Mouse (Mus musculus) CH12.LX (cell line): ENCODE results near the gene Sod3. TPM values are rescaled to one million over a fixed set of nuclear protein-coding genes. Genes with fewer than 3 reads are reported as not detected.

Experiments used
- DNase-seq: peaks from one replicate; pipeline ENCODE4 v3.0.0-alpha.2; 2013; ENCODE audit errors: extremely low read depth
- H3K27ac ChIP-seq: 2 replicates; pipeline ENCODE4 v1.5.1; 2012; ENCODE audit warnings: low read depth, mild to moderate bottlenecking, control low read depth, moderate library complexity; ENCODE audit not compliant: insufficient read depth
- H3K27me3 ChIP-seq: replicated peaks from 2 replicates; pipeline ENCODE3; 2012; ENCODE audit warnings: inconsistent platforms
- H3K36me3 ChIP-seq, 2 experiments: replicated peaks in 1 of 2; 2 replicates each; pipeline versions ENCODE3 to v1.6.1; 2012; ENCODE audit warnings: inconsistent platforms in 1 of 2, low read length in 1 of 2, mild to moderate bottlenecking in 1 of 2, mixed read lengths in 1 of 2, moderate library complexity in 1 of 2; ENCODE audit not compliant: control insufficient read depth in 1 of 2, insufficient read depth in 1 of 2
- H3K4me1 ChIP-seq, 2 experiments: 2 replicates each; pipeline ENCODE4 v1.6.1; 2012; ENCODE audit warnings: inconsistent platforms in 1 of 2, moderate library complexity in 1 of 2; ENCODE audit not compliant: insufficient read depth in 2 of 2, control insufficient read depth in 1 of 2
- H3K4me2 ChIP-seq: 2 replicates; pipeline ENCODE4 v1.6.1; 2012; ENCODE audit warnings: low read depth, mild to moderate bottlenecking, control low read depth; ENCODE audit not compliant: poor library complexity, insufficient read depth, severe bottlenecking
- H3K4me3 ChIP-seq, 3 experiments: fragments of 150-350 bp in 1 of 3; sonication (generic) in 1 of 3; replicated peaks in 1 of 3; 2 replicates each; pipeline versions ENCODE3 to v1.5.1; 2011 to 2012; ENCODE audit warnings: low read depth in 2 of 3, low read length in 2 of 3, mild to moderate bottlenecking in 2 of 3, moderate library complexity in 2 of 3, control low read depth in 1 of 3, improper control_type of control experiment in 1 of 3, inconsistent platforms in 1 of 3, mixed read lengths in 1 of 3; ENCODE audit not compliant: poor library complexity in 1 of 3
- H3K79me2 ChIP-seq: replicated peaks from 2 replicates; pipeline ENCODE4 v1.6.1; 2012; ENCODE audit warnings: mild to moderate bottlenecking, moderate library complexity; ENCODE audit not compliant: control insufficient read depth, poor library complexity, insufficient read depth, severe bottlenecking; ENCODE audit errors: extremely low read depth
- H3K9ac ChIP-seq: 2 replicates; pipeline ENCODE4 v1.6.1; 2012; ENCODE audit warnings: low read depth, mild to moderate bottlenecking, control low read depth, moderate library complexity; ENCODE audit not compliant: insufficient read depth
- H3K9me3 ChIP-seq: replicated peaks from 2 replicates; pipeline ENCODE3; 2012; ENCODE audit warnings: low read length, inconsistent platforms, mixed read lengths
- BHLHE40 ChIP-seq: IDR thresholded peaks from 2 replicates; pipeline ENCODE4 v1.6.1; 2011; ENCODE audit warnings: mild to moderate bottlenecking, low read depth, low read length, improper control_type of control experiment
- CHD1 ChIP-seq: IDR thresholded peaks from 2 replicates; pipeline ENCODE4 v1.6.1; 2012; ENCODE audit warnings: low read depth, low read length, improper control_type of control experiment, inconsistent platforms
- CTCF ChIP-seq, 2 experiments: IDR thresholded peaks in 1 of 2; conservative IDR thresholded peaks in 1 of 2; 2 replicates each; pipeline ENCODE4 v1.5.1; 2011 to 2012; ENCODE audit warnings: low read depth in 2 of 2, low read length in 2 of 2, improper control_type of control experiment in 1 of 2, inconsistent platforms in 1 of 2, mild to moderate bottlenecking in 1 of 2, moderate library complexity in 1 of 2
- ELF1 ChIP-seq: IDR thresholded peaks from 2 replicates; pipeline ENCODE4 v1.6.1; 2014; ENCODE audit warnings: low read depth, mild to moderate bottlenecking, inconsistent platforms, low read length, improper control_type of control experiment
- EP300 ChIP-seq: IDR thresholded peaks from 2 replicates; pipeline ENCODE4 v1.6.1; 2011; ENCODE audit warnings: low read length, improper control_type of control experiment
- JUN ChIP-seq: IDR thresholded peaks from 2 replicates; pipeline ENCODE4 v1.6.1; 2011; ENCODE audit warnings: low read depth, mild to moderate bottlenecking, low read length, improper control_type of control experiment, moderate library complexity; ENCODE audit not compliant: insufficient read depth
- MAFK ChIP-seq: IDR thresholded peaks from 2 replicates; pipeline ENCODE4 v1.6.1; 2011; ENCODE audit warnings: low read length, improper control_type of control experiment; ENCODE audit not compliant: insufficient replicate concordance
- MAX ChIP-seq: IDR thresholded peaks from 2 replicates; pipeline ENCODE4 v1.6.1; 2011; ENCODE audit warnings: low read length, improper control_type of control experiment
- MAZ ChIP-seq: IDR thresholded peaks from 2 replicates; pipeline ENCODE4 v1.6.1; 2012; ENCODE audit warnings: low read depth, mild to moderate bottlenecking, inconsistent platforms, low read length, improper control_type of control experiment, moderate library complexity
- NRF1 ChIP-seq: IDR thresholded peaks from 2 replicates; pipeline ENCODE4 v1.6.1; 2014; ENCODE audit warnings: low read depth, mild to moderate bottlenecking, inconsistent platforms, low read length, improper control_type of control experiment, moderate library complexity
- PAX5 ChIP-seq: IDR thresholded peaks from 2 replicates; pipeline ENCODE4 v1.6.1; 2012; ENCODE audit warnings: low read length, inconsistent platforms, mixed read lengths
- POLR2A ChIP-seq: IDR thresholded peaks from 2 replicates; pipeline ENCODE4 v1.6.1; 2011; ENCODE audit warnings: low read depth, mild to moderate bottlenecking, improper control_type of control experiment, low read length
- POLR2AphosphoS2 ChIP-seq: IDR thresholded peaks from 2 replicates; pipeline ENCODE4 v1.6.1; 2011; ENCODE audit warnings: low read depth, low read length, improper control_type of control experiment
- SIN3A ChIP-seq: IDR thresholded peaks from 2 replicates; pipeline ENCODE4 v1.6.1; 2012; ENCODE audit warnings: low read length, improper control_type of control experiment, inconsistent platforms
- SMC3 ChIP-seq: IDR thresholded peaks from 2 replicates; pipeline ENCODE4 v1.6.1; 2011; ENCODE audit warnings: low read depth, low read length, improper control_type of control experiment
- TBP ChIP-seq: conservative IDR thresholded peaks from 2 replicates; pipeline ENCODE4 v1.6.1; 2011; ENCODE audit warnings: low read depth, low read length, improper control_type of control experiment
- TCF12 ChIP-seq: IDR thresholded peaks from 2 replicates; pipeline ENCODE4 v1.6.1; 2014; ENCODE audit warnings: low read depth, mild to moderate bottlenecking, inconsistent platforms, low read length, improper control_type of control experiment
- UBTF ChIP-seq: IDR thresholded peaks from 2 replicates; pipeline ENCODE4 v1.6.1; 2012; ENCODE audit warnings: low read depth, mild to moderate bottlenecking, inconsistent platforms, low read length, improper control_type of control experiment, moderate library complexity
- USF2 ChIP-seq: conservative IDR thresholded peaks from 2 replicates; pipeline ENCODE4 v1.6.1; 2011; ENCODE audit warnings: low read depth, low read length, improper control_type of control experiment
- ZMIZ1 ChIP-seq: IDR thresholded peaks from 2 replicates; pipeline ENCODE4 v1.6.1; 2012; ENCODE audit warnings: low read depth, mild to moderate bottlenecking, inconsistent platforms, low read length, improper control_type of control experiment
- dilution Hi-C: fragments of 300-500 bp; cut with MboI; formaldehyde crosslinking; loops from 2 replicates; pipeline ENCODE4 v1.14.3; 2020; ENCODE audit warnings: low sequenced_read_pairs; ENCODE audit not compliant: extremely low pct_unique_long_range_greater_than_20kb, extremely low pct_ligation_motif_present
- in situ Hi-C: fragments of 300-500 bp; cut with MboI; formaldehyde crosslinking; loops from 3 replicates; pipeline ENCODE4 v1.14.3; 2019; ENCODE audit warnings: low sequenced_read_pairs, low pct_ligation_motif_present, low pct_unique_long_range_greater_than_20kb, mixed read lengths
- polyA plus RNA-seq: library from polyadenylated mRNA; unstranded; fragments of >175 nt; gene quantifications from 2 replicates; pipeline ENCODE4 v1.2.1, GENCODE M21; 2012; ENCODE audit warnings: low read depth; ENCODE audit not compliant: insufficient read length
- total RNA-seq, 2 experiments: library from RNA; depleted of rRNA; stranded (reverse); fragments of 300-350 nt in 1 of 2; fragments of >200 nt in 1 of 2; gene quantifications; 2 replicates each; pipeline ENCODE4 v1.2.3; 2012 to 2014

Gene Sod3
- total and polyA plus RNA-seq, 3 experiments, result not detected

GRCm38 (mm10) chr5:52354441-52354840, 9.2 kb upstream of the Sod3 start:
- in situ Hi-C loops (no loop called here), dilution Hi-C loops (no loop called here)
- Histone ChIP-seq H3K36me3 (no peaks in the 10 kb centered on the region), H3K4me3 (no peak overlapping the region), H3K9ac (no peak overlapping the region), H3K9me3 (no peaks in the 10 kb centered on the region), H3K27me3 (no peaks in the 10 kb centered on the region), H3K79me2 (no peaks in the 10 kb centered on the region), H3K27ac (no peak overlapping the region), H3K4me1 (no peaks in the 10 kb centered on the region), H3K4me2 (no peak overlapping the region)
- TF ChIP-seq CTCF (conservative IDR thresholded peaks at IDR 0.05 in 1 of 2, IDR thresholded peaks at IDR 0.05 in 1 of 2; ENCODE audit: low read depth in 2 of 2, low read length in 2 of 2) (no peak), NRF1 (no peak), BHLHE40 (no peak), USF2 (no peak), SMC3 (no peak), CHD1 (no peak), SIN3A (no peak), TBP (no peak), POLR2A (no peak), JUN (no peak), MAFK (no peak), MAX (no peak), ELF1 (no peak)
- no peak for DNase-seq

- in situ Hi-C loops, result no loop called here
- no peaks in the 10 kb centered on the region for H3K79me2 ChIP-seq
- H3K27me3 ChIP-seq, result no peaks in the 10 kb centered on the region
- peaks cover 0 to 9% of the 10 kb centered on the region in 2 experiments; a peak in 2 of 4 replicates for H3K4me1 ChIP-seq
- no peak overlapping the region for H3K4me3 ChIP-seq
- dilution Hi-C loops, result no loop called here
- no peak overlapping the region for H3K27ac ChIP-seq
- no peak overlapping the region for H3K4me2 ChIP-seq
- H3K36me3 ChIP-seq, result no peaks in the 10 kb centered on the region
- no peak overlapping the region for H3K9ac ChIP-seq
- H3K9me3 ChIP-seq, result no peaks in the 10 kb centered on the region
- TF ChIP-seq ELF1 (no peak), CHD1 (no peak), NRF1 (no peak), TBP (no peak), POLR2AphosphoS2 (no peak), TCF12 (no peak), CTCF (conservative IDR thresholded peaks at IDR 0.05 in 1 of 2, IDR thresholded peaks at IDR 0.05 in 1 of 2; ENCODE audit: low read depth in 2 of 2, low read length in 2 of 2) (no peak), UBTF (no peak), EP300 (no peak), ZMIZ1 (no peak), MAZ (no peak), PAX5 (no peak)
- TF ChIP-seq, all 38 proteins: peak for 0
- DNase-seq, result no peak
These were observed 8.0 kb upstream of the Sod3 start for GRCm38 (mm10) chr5:52355612-52356011.
